Mouse (Mus musculus) erythroblast, embryonic 14.5 days (primary cell): ENCODE data around the gene Csf3r.

Experiments used
- GATA1 ChIP-seq: IDR thresholded peaks from 2 replicates; pipeline ENCODE4 v1.6.1; 2012; ENCODE audit warnings: low read length, inconsistent platforms, mixed read lengths
- TAL1 ChIP-seq: IDR thresholded peaks from 3 replicates; pipeline ENCODE4 v1.6.1; 2012; ENCODE audit warnings: low read length, inconsistent platforms, mixed read lengths

- TF ChIP-seq GATA1 = no peak
- no peak for TF ChIP-seq TAL1
Observed at GRCm38 (mm10) chr4:125992906-125993305, 31.4 kb upstream of the Csf3r start.
